Mouse (Mus musculus): ENCODE measurements around the gene Gbp9. TPM values are rescaled to one million over a fixed set of nuclear protein-coding genes. Genes with fewer than 3 reads are reported as not detected.

Gene Gbp9
- polyA plus RNA-seq, 1 experiment from 2014 or later: 0.95 TPM

Other genes with a start within 250 kb of the Gbp9 start
- gene Abcg3, start 156.8 kb downstream of the Gbp9 start, polyA plus RNA-seq (2014; fragmentation: Nextera tagmentation; extraction: Ambion mirVana): 0.50 and 0.68 TPM in 2 replicates
- 0.37 and 0.50 TPM in 2 replicates for gene Gbp8, start within 50 bp of the Gbp9 start, polyA plus RNA-seq (2014; fragmentation: Nextera tagmentation; extraction: Ambion mirVana)
- gene Gbp4, start within 50 bp of the Gbp9 start, polyA plus RNA-seq (2014; fragmentation: Nextera tagmentation; extraction: Ambion mirVana): 0.07 and 0.68 TPM in 2 replicates
- gene Gbp10, start 100.0 kb upstream of the Gbp9 start, polyA plus RNA-seq (2014; fragmentation: Nextera tagmentation; extraction: Ambion mirVana): 0.12 and 0.32 TPM in 2 replicates
- 0.36 TPM in 1 of 2 replicates, not detected in the other for gene Gm43302, start 154.2 kb upstream of the Gbp9 start, polyA plus RNA-seq (2014; fragmentation: Nextera tagmentation; extraction: Ambion mirVana)
- gene Gbp6, start 154.2 kb upstream of the Gbp9 start, polyA plus RNA-seq (2014; fragmentation: Nextera tagmentation; extraction: Ambion mirVana): 0.15 and 0.16 TPM in 2 replicates

All from neural tube, embryonic 11.5 days (tissue).